Mouse (Mus musculus) liver, adult (tissue): ENCODE data around the gene Gramd4.

Source experiments
- GATA4 ChIP-seq: IDR thresholded peaks from 2 replicates; pipeline ENCODE4 v1.6.1; 2014; ENCODE audit warnings: mild to moderate bottlenecking, low read length; ENCODE audit not compliant: insufficient replicate concordance

Gramd4 gene

GRCm38 (mm10) chr15:86091201-86091997, 33.9 kb downstream of the Gramd4 start:
- no peak for TF ChIP-seq GATA4

- TF ChIP-seq GATA4: no peak
These were observed 34.6 kb downstream of the Gramd4 start for GRCm38 (mm10) chr15:86091998-86092670.

- TF ChIP-seq GATA4: no peak
These were observed 35.7 kb downstream of the Gramd4 start for GRCm38 (mm10) chr15:86093236-86093635.

GRCm38 (mm10) chr15:86094324-86095121, 37.0 kb downstream of the Gramd4 start:
- no peak for TF ChIP-seq GATA4

- TF ChIP-seq GATA4: no peak
These were observed 38.5 kb downstream of the Gramd4 start for GRCm38 (mm10) chr15:86095722-86096603.

GRCm38 (mm10) chr15:86097871-86098270, 40.4 kb downstream of the Gramd4 start:
- no peak for TF ChIP-seq GATA4

GRCm38 (mm10) chr15:86101585-86101984, 44.1 kb downstream of the Gramd4 start:
- TF ChIP-seq GATA4: no peak

GRCm38 (mm10) chr15:86102308-86102707, 44.8 kb downstream of the Gramd4 start:
- no peak for TF ChIP-seq GATA4

GRCm38 (mm10) chr15:86104401-86105344, 47.2 kb downstream of the Gramd4 start:
- no peak for TF ChIP-seq GATA4

- no peak for TF ChIP-seq GATA4
These were observed 47.8 kb downstream of the Gramd4 start for GRCm38 (mm10) chr15:86105345-86105697.

GRCm38 (mm10) chr15:86105751-86106150, 48.3 kb downstream of the Gramd4 start:
- TF ChIP-seq GATA4: no peak

GRCm38 (mm10) chr15:86107831-86108471, 50.5 kb downstream of the Gramd4 start:
- TF ChIP-seq GATA4: no peak

- no peak for TF ChIP-seq GATA4
These were observed 51.8 kb downstream of the Gramd4 start for GRCm38 (mm10) chr15:86109245-86109644.
